Mouse (Mus musculus) mesoderm, embryonic 11.5 days (tissue): ENCODE data around the gene Anapc2.
"Not testable (repeated sequence)": the region's sequence is repeated elsewhere in the genome, so short reads cannot be mapped to it uniquely, and the experiment has no call there.

Experiments used
- DNase-seq: peaks from one replicate; pipeline ENCODE4 v3.0.0-alpha.2; 2012; ENCODE audit warnings: low read depth, low spot score

Anapc2 gene

DNA sequence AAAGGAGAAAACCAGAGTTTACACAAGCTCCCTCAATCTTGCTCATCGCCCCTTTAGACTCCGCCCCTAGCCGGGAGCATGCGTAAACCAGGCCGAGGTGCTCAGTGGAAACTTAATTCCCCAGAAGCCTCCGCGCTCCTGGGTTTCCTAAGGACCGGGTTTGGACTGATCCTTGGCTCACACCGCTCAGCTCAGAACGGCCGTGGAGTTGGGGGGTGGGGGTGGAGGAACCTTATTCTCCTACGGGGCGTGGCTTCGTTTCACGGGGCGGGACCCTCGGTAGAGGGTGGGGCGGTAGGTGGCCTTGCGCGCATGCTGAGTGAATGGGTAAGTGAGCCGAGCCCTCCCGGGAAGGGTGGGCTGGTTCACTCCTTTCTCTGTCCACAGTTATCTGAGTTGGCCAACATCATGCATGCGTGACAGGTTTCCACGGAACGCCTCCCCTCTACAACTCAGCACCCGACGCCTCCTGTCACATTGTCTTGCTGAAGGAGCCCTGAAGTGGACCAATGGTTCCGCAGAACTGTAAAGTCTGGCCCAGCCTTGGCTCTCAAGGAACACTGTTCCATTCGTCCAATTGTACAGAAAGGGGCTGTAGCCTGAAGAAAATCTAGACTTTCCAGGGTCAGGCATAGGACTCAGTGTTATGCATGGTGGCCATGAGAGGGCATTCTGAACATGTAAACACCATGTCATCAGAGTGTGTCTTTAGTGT is 31.4 kb upstream of the Anapc2 start:
- peak; percentile 79 for DNase-seq

DNA sequence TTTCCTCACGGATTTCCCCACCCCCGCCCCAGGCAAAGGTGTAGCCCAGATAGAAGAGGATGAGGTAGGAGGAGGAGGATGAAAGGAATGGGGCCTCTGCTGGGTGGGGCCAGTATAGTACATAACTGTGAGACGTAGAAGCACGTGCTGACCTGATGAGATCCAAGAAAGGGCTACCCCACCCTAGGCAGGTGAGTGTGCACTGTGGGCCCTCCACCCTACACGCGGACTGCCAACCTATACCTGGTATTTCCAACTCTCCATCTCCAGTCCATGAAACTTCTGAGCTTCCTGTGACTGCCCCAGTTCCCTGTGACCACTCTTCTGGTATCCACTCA is 30.9 kb upstream of the Anapc2 start:
- DNase-seq, result no peak

DNA sequence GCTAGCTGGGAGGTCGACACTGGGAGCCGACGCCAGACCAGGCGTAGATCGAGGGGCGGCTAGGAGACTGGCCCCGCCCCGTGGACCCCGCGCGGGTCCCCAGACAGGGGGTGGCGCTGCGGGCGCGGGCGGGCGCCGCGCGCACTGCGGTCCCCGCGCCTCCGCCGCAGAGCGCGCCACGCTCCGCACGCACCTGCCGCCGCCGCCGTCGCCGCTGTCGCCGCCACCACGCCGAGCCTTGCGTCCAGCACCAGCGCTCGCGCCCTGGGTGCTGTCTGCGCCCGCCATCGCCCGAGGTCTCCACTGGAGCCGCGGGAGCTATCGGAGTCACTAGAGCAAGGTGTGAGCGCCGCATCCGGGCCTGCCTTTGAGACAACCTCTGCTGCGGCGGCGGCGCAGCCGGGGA is 30.2 kb upstream of the Anapc2 start, which contains the start of the genes Rnf208 and Cysrt1:
Rnf208 (plus strand) TSS at position 155 of the 406 bp plus-strand sequence.
Cysrt1 (minus strand) TSS at position 352 of the 406 bp plus-strand sequence.
- no peak for DNase-seq

DNA sequence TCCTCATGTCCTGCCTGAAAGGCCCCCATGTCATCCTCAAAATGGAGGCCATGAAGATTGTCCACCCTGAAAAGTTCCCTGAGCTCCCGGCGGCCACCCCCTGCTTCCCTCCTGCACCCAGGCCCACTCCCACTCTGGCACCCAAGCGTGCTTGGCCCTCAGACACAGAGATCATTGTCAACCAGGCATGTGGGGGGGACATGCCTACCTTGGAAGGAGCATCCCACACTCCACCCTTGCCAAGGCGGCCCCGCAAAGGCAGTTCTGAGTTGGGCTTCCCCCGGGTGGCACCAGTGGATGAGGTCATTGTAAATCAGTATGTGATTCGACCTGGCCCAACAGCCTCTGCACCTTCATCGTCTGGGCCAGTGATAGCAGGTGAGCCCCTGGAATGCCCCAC is 28.9 kb upstream of the Anapc2 start:
- no peak for DNase-seq

DNA sequence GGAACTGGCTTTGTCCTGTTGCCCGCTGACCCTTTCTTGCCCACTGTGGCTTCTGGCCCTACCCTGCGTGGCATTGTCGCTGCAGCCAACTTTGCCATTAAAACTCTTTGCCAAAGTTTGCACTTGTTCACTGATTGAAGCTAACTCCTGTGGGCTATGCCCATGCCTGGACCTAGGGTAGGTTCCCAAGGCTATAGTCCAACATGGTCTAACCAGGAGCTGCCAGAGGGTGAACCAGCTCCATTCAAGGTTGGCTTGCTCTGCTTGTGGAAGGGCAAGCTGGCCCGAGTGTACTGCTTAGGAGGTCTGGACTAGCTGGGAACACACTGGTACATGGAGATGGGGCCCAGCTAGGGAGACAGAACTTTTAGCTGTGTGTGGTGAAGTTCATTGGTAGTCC is 28.1 kb upstream of the Anapc2 start:
- DNase-seq, result no peak

DNA sequence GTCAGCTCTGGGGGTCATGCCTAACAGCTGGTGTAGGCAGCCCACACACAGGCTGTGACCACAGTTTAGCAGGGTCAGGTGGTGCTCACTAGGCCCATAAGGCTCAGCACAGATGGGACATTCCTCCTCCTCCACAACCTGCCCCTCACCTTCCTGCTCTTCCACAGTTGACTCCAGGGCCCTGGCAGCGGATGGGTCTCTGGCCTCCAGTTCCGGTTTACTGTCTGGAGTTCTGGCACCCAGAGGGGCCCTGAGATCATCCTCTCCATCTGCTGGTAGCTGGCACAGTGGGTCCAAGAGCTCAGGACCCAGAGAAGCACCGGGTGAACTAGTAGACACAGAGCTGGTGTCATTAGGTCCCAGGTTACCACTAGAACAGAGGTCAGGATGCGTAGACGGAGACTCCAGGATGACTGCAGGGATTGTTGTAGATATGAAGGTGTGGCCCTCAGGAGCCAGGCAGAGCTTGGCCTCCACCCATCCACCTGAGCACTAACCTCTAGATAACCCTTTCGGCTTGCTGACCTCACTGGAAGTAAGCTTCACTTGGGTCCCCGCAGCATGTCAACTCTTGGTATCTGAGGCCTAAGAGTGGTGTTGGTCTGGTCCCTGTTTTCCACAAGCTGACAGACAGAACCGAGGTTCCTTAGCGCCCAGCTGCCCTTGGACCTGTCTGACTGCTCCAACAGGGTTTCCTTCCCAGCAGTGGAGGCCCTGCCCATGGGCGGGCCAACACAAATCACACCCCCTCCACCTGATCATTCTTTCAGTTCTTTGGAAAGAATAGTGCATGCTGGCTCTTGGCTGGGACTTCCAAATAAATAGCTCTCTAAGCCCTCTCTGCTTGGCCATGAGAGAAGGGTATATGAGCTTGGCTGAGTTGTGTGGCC is 25.9 kb upstream of the Anapc2 start, which contains the start of gene AL732309.1:
AL732309.1 (minus strand) TSS at position 681 of the 890 bp plus-strand sequence.
- DNase-seq, result no peak

DNA sequence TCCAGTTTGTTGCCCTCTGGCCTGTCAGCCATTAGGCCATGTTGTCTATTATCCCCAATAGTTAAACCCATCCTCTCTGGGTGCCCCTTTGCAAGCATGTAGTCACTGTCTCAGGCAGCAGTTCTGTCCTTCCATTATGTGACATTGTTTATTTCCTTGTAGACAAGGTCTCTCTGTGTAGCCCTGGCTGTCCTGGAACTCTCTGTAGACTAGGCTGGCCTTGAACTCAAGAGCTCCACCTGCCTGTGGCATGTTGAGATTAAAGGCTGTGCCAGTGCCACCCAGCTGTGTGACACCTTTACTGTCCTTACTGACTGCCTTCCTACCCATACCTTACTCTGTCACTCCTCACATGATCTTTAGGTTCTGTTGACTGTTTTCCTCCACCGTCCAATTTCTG is 19.9 kb upstream of the Anapc2 start:
- DNase-seq, result no peak

DNA sequence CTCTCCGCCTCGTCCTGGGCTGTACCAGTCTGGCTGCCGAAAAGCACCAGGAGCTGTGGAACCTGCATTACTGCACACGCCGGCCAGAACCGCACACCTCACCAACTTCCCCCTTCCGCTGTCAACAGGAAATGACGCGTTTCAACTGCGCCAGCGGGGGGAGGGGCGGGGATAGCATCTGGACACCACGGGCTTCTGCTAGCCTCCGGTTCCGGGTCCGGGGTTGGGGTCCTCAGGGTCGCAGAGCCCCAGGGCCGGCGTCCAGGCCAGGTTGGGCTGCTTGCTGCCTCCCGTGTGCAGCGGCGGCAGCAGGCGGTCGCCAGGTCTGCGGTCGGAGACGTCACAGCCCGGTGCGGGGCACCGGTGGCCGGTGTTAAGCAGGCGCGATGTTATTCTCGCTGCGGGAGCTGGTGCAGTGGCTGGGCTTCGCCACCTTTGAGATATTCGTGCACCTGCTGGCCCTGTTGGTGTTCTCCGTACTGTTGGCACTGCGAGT is 16.9 kb upstream of the Anapc2 start, which contains the start of gene Tmem203:
Tmem203 (plus strand) TSS at position 156 of the 496 bp plus-strand sequence.
- DNase-seq, result peak; percentile 93

DNA sequence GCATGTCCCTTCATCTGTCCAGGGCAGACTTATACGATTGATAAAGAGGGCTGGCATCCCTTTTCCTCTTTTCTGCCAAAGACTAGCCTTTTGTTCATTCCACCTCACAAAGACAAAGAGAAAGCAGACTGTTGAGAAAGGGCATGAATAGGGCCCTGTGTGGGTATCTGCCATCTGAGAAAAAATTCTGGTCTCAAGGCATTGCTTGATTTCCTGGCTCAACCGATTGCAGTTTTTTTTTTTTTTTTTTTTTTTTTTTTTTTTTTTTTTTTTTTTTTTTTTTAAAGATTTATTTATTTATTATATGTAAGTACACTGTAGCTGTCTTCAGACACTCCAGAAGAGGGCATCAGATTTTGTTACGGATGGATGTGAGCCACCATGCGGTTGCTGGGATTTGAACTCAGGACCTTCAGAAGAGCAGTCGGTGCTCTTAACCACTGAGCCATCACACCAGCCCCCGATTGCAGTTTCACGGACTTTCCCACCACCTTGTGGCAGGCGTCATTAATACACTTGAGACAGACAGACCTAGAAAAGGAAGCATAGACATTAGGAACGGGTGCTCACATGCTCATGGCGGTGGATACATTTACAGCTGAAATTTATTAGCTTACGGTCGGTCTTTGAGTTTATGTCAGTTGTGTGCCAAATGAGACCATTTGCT is 15.7 kb upstream of the Anapc2 start:
- DNase-seq, result peak; percentile 52

DNA sequence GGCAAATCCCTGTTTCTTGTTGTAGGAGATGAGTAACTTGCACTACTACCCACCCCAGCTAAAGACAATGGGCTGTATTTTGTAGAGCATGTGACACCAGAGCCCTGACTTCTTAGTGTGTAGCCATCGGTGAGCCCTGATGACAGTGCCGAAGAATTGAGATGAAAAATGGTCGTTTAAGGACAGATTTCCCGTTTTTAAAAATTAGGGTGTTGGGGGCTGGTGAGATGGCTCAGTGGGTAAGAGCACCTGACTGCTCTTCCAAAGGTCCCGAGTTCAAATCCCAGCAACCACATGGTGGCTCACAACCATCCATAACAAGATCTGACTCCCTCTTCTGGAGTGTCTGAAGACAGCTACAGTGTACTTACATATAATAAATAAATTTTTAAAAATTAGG is 15.0 kb upstream of the Anapc2 start:
- DNase-seq, result not testable (repeated sequence)

DNA sequence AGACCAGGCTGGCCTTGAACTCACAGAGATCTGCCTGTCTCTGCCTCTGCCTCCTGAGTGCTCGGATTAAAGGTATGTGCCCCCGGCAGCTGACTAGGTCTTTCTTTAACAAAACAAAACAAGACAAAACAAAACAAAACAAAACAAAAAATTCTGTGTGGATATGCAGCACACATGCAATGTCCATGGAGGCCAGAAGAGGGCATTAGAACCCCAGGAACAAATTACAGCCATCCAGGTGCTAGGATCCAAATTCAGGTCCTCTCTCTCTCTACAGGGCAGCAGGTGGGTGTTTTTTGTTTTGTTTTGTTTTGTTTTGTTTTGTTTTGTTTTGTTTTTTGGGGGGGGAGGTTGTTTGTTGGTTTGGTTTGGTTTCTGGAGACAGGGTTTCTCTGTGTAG is 13.4 kb upstream of the Anapc2 start:
- no peak for DNase-seq

DNA sequence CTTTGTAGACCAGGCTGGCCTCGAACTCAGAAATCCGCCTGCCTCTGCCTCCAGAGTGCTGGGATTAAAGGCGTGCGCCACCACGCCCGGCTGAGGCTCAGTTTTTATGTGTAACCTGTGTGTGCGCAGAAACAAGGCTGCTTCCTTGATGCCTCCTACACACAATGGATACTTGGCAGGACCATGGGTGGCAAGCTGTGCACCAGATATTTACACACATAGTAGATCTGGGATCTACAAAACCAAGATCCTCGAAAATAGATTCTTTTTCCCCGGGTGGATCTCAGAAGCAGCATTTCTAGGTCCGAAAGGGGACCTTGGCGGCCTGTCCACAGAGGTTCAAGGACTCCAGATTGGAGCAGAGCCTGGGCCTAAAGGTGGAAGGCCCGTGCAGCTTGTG is 10.4 kb upstream of the Anapc2 start:
- no peak for DNase-seq

DNA sequence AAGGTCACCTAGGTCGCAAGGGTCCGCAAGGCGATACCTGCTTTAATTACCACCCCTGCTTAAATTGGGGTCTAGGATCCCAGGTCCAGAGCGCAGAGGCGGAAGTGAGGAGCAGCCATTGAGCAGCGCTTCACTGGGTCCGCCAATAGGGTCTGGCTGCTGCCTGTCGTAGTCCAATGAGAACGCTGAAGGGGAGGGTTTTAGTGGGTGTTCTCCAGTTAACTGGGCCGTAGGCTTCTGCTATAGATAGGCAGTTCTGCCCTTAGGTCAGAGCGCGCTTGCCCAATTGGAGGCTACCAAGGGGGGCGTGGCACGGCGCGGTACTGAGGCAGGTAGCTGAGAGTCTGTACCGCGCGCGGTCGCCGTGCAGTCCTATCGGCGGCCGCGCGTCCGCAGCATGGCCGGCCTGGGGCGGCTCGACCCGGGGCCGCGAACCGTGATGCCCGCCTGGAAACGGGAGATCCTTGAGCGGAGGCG is 9.9 kb upstream of the Anapc2 start, which contains the start of gene Tprn:
Tprn (plus strand) TSS at position 328 of the 477 bp plus-strand sequence.
- peak; percentile 96 for DNase-seq

DNA sequence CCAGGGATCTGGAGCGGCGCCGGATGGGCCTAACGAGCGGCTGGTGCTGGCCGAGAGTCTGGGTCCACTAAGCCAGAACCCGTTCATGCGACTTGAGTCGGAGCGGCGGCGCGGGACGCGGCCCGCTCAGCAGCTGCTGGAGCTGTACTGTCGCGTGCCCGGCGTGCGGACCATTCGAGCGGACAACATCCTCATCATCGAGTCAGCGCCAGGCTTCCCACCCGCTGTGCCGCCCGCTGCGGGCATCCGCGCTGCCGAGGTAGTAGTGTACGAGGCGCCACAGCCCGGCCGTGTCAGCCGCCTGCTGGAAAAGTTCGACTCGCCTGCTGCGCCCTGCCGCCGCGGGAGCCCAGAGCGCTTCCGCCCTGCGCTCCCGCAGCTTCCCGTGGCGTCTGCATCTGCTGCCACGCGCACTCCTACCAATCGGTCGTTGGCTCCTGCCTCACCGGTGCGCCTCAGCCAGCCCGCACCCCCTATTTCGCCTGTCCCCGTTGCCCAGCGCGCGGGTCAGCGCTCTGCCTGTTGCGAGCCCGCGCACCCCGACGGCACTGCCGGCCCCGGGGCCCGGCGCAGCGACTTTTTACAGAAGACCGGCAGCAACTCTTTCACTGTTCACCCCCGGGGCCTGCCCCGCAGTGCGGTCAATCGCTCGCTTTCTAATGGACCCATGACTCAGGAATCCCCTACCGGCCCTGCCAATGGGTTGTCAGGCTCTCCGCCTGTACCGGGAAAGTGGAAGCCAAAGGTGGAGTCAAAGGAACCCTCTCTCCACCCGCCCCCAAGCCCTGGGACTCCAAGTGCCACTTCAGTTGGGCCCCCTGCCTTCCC is 9.3 kb upstream of the Anapc2 start:
- peak; percentile 48 for DNase-seq

DNA sequence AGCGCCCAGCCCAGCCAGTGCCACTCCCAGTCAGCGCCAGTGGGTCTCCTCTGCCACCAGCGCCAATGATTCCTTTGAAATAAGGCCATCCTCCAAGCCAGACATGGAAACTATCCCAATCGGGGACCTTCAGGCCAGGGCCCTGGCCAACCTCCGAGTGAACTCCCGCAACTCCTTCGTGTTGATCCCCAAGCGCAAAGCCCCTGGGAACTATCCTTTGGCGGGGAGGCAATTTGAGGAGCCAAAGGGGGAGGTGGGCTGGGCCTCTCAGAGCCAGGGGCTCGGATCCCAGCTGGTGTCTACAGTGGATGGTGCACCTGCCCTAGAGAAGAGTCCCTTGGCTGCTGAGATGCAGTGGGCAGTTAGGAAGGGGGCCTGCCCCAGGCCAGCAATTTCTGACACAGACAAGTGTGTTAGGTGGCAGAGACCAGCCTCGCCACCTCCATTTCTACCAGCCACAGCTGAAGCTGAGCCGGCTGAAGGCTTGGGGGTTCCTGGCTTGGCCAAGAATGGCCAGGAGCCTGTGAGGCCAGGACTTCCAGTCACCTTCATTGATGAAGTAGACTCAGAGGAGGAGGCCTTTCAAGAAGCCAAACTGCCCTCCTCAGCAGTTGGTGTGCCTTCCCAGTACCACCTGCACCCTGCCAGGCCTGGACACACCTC is 8.5 kb upstream of the Anapc2 start:
- DNase-seq, result no peak

DNA sequence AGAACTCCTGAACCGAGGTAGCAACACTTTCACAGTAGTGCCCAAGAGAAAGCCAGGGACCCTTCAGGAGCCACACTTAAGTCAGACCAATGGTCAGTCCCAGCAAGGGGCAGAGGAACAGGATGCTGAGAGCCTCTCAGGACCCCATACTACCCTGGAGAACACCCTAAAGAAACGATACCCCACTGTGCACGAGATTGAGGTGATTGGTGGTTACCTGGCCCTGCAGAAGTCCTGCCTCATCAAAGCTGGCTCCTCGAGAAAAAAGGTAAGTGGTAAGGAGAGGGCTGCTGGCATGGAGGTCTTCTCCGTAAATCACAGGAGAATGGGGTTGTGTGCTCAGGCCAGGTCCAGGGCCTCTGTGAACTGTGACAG is 8.0 kb upstream of the Anapc2 start:
- no peak for DNase-seq

DNA sequence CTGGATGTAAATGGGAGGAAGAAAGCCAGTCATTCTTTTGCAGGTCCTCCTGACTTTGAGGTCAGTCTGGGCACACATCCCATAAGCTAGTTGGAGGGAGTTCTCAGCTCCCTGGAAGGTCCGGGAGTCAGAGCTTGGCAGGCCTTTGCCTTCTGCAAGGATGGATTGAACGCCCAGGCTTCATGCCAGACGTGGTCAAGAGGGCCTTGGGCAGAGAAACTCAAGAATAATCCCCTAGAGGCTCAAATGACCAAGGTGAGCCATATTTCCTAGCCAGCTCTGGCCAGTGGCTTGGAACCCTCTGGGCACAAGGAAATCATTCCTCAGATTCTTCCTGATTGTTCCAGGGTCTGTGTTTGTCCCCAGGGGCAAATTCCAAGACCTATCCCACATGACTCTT is 7.4 kb upstream of the Anapc2 start:
- no peak for DNase-seq

DNA sequence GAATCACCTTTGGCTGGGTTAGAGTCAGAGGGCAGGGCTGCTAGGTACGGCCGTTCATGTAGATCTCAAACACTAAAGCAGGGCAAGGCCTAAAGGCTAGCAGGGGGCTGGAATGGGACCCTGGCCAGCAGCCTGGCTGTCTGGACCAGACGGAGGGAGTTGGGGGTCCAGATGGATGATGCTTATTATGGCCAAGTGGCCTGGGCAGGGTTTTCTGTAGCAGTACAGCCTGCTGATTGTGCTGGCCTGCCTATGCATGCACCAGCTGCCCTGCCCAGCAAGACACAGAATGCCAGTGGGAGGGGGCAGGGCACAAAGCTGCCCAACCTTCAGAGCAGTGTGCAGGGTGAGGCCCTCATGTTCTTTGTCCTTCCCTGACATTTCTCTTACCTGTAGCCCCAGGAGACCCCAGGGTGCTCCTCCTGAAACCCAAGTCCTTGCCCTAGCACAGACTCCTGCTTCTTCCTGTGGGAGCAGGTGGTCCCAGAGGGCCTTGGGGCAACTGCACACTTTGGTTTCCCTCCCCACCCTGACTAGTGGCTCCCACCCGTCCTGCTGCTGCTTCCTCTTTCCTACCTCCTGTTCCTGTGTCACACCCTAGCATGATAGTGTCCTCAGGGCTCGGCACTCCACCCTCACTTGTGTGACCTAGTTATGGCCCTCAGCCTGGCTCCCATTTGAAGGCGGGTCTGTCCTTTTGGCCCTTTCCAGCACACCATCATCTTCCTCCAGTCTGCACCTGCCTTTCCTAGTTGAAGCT is 6.2 kb upstream of the Anapc2 start:
- DNase-seq, result no peak

DNA sequence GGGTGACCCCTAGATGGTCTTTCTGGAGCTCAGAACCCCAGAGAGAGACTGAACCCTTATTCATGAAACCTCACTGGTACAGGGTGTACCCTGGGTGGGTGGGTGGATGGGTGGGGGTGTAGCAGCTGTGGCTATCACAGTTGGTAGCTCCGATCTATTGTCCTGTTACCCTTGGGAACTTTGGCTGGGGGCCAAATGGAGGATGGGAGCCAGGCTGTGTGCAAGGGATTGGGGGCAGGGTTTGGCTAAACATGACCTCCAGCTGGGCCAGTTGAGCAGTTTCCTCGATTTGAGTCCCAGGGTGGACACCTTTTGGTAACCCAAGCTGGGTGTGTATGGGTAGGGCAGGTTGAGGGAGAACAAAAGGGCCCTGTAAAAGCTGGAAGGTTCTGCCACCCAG is 5.6 kb upstream of the Anapc2 start:
- DNase-seq, result no peak

DNA sequence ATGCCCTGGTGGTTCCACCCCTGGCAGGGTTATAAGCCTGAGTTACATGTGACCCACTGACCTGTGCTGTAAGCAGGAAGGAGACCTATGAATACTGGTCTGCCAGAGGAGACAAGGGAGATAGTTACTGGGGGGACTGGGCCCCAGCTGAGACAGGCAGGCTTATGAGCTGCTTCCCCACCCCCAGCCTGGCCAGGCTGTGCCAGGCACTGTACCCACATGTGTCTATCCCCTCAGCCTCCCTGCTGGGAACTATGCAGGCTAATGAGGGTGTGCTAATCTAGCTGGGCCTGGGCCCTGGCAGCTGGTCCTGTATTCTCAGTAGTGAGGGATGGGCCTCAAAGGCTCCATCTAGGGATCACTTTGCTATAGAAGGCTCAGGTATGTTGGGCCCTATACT is 5.0 kb upstream of the Anapc2 start:
- DNase-seq, result no peak
